Mouse (Mus musculus): Measurements from ENCODE around the gene Ppl.

Gene Ppl

GRCm38 (mm10) chr16:5123476-5123875 is 8.7 kb downstream of the Ppl start:
- no peak for DNase-seq

- DNase-seq = no peak
Observed at GRCm38 (mm10) chr16:5119845-5120244, 12.4 kb downstream of the Ppl start.

- no peak for DNase-seq
Observed at GRCm38 (mm10) chr16:5119385-5119784, 12.8 kb downstream of the Ppl start.

GRCm38 (mm10) chr16:5113582-5113981 is 18.6 kb downstream of the Ppl start:
- DNase-seq = no peak

- no peak for DNase-seq
Observed at GRCm38 (mm10) chr16:5113002-5113550, 19.1 kb downstream of the Ppl start.

- no peak for DNase-seq
Observed at GRCm38 (mm10) chr16:5111021-5111420, 21.2 kb downstream of the Ppl start.

GRCm38 (mm10) chr16:5109877-5110276 is 22.3 kb downstream of the Ppl start:
- DNase-seq = no peak

GRCm38 (mm10) chr16:5101000-5101399 is 31.2 kb downstream of the Ppl start:
- no peak for DNase-seq

GRCm38 (mm10) chr16:5096504-5096903 is 35.7 kb downstream of the Ppl start:
- DNase-seq = no peak

GRCm38 (mm10) chr16:5093285-5093684 is 38.9 kb downstream of the Ppl start:
- DNase-seq = no peak

- no peak for DNase-seq
Observed at GRCm38 (mm10) chr16:5089021-5089420, 43.2 kb downstream of the Ppl start.

- no peak for DNase-seq
Observed at GRCm38 (mm10) chr16:5086179-5086578, 46.0 kb downstream of the Ppl start.

GRCm38 (mm10) chr16:5085196-5085595 is 47.0 kb downstream of the Ppl start:
- no peak for DNase-seq

- DNase-seq = no peak
Observed at GRCm38 (mm10) chr16:5074341-5074740, 57.9 kb downstream of the Ppl start.

- DNase-seq = no peak
Observed at GRCm38 (mm10) chr16:5071974-5072373, 60.2 kb downstream of the Ppl start.

- DNase-seq = peak; percentile 31
Observed at GRCm38 (mm10) chr16:5070321-5070720, 61.9 kb downstream of the Ppl start.

- no peak for DNase-seq
Observed at GRCm38 (mm10) chr16:5063472-5063871, 68.7 kb downstream of the Ppl start.

GRCm38 (mm10) chr16:5058114-5058513 is 74.1 kb downstream of the Ppl start:
- DNase-seq = no peak

GRCm38 (mm10) chr16:5050251-5051110 is 81.7 kb downstream of the Ppl start:
- DNase-seq = peak; percentile 82

- DNase-seq = peak; percentile 100
Observed at GRCm38 (mm10) chr16:5049774-5050234, 82.4 kb downstream of the Ppl start, which contains the start of the genes Glyr1 and Ubn1. Gene Glyr1, minus strand, starts transcription at chr16:5049863. Gene Ubn1, plus strand, starts transcription at chr16:5050057.

- no peak for DNase-seq
Observed at GRCm38 (mm10) chr16:5049182-5049773, 82.9 kb downstream of the Ppl start.

GRCm38 (mm10) chr16:5045322-5045721 is 86.9 kb downstream of the Ppl start:
- DNase-seq = no peak

- no peak for DNase-seq
Observed at GRCm38 (mm10) chr16:5036649-5037234, 95.5 kb downstream of the Ppl start.
